Mouse (Mus musculus) left cerebral cortex, adult 18-20 months (tissue): ENCODE results near the gene Igbp1b. TPM values are rescaled to one million over a fixed set of nuclear protein-coding genes. Genes with fewer than 3 reads are reported as not detected.

Source experiments
- DNase-seq, 2 experiments: peaks; one replicate each; pipeline ENCODE4 v3.0.0; 2021 to 2022; ENCODE audit warnings: low spot score in 2 of 2, mixed read lengths in 1 of 2
- long read RNA-seq, 2 experiments: library from polyadenylated mRNA; stranded (forward); transcript quantifications; one replicate each; pipeline ENCODE4 v2.0.0; 2021
- total RNA-seq, 2 experiments: library from RNA; stranded (reverse); gene quantifications; 2 replicates each; pipeline ENCODE4 v1.2.3; 2021

The Igbp1b gene
- total RNA-seq: under 1 TPM; 0.42 to 0.61 TPM
- long read RNA-seq, experiment 1, partial matches to known transcripts: 0 of 1 reads
- long read RNA-seq, experiment 1, other reads (novel, unspliced or antisense): 0 of 1 reads
- long read RNA-seq, experiment 2: 0 reads

GRCm38 (mm10) chr6:138658516-138658915 lies at the start of gene Igbp1b:
Gene Igbp1b (minus strand): TSS chr6:138658544.
- no peak for DNase-seq

- DNase-seq: no peak
Observed at GRCm38 (mm10) chr6:138682959-138683358, 24.6 kb upstream of the Igbp1b start.

GRCm38 (mm10) chr6:138672704-138673141 lies 14.4 kb upstream of the Igbp1b start:
- no peak for DNase-seq

GRCm38 (mm10) chr6:138665416-138665815 lies 7.1 kb upstream of the Igbp1b start:
- DNase-seq: no peak

GRCm38 (mm10) chr6:138645604-138646003 lies 12.7 kb downstream of the Igbp1b start:
- DNase-seq: no peak

- DNase-seq: peak; percentile 24 to 45
Observed at GRCm38 (mm10) chr6:138639351-138639750, 19.0 kb downstream of the Igbp1b start.

- no peak for DNase-seq
Observed at GRCm38 (mm10) chr6:138620786-138621185, 37.6 kb downstream of the Igbp1b start.

- DNase-seq: no peak
Observed at GRCm38 (mm10) chr6:138618396-138618795, 39.9 kb downstream of the Igbp1b start.

Other genes with a start within 250 kb of the Igbp1b start
- 100 to 1,000 TPM; 150 to 157 TPM for gene Lmo3, start 76.6 kb downstream of the Igbp1b start, total RNA-seq